Mouse (Mus musculus) heart, postnatal 0 days (tissue): ENCODE results near the gene Retreg1. TPM values are rescaled to one million over a fixed set of nuclear protein-coding genes. Genes with fewer than 3 reads are reported as not detected.
"Not testable (repeated sequence)": the region's sequence is repeated elsewhere in the genome, so short reads cannot be mapped to it uniquely, and the experiment has no call there.

Experiments used
- ATAC-seq: fragments of 200-750 bp; cut with Nextera tagmentation; 2 replicates; pipeline ENCODE4 v1.8.0; 2017; ENCODE audit warnings: low read depth, moderate number of reproducible peaks, moderate library complexity; ENCODE audit not compliant: insufficient read depth
- DNase-seq: peaks from one replicate; pipeline ENCODE4 v3.0.0-alpha.2; 2016; ENCODE audit warnings: low spot score
- H3K27ac ChIP-seq: fragments of 300-500 bp; sonication (generic); 2 replicates; pipeline ENCODE4 v1.5.1; 2014; ENCODE audit warnings: low read depth, mild to moderate bottlenecking
- H3K27me3 ChIP-seq: fragments of 300-500 bp; sonication (generic); 2 replicates; pipeline ENCODE4 v1.6.1; 2014; ENCODE audit warnings: low read length, mixed read lengths; ENCODE audit not compliant: control insufficient read depth, insufficient read depth
- H3K36me3 ChIP-seq: fragments of 300-500 bp; sonication (generic); replicated peaks from 2 replicates; pipeline ENCODE4 v1.6.1; 2014; ENCODE audit warnings: low read length, mixed read lengths; ENCODE audit not compliant: control insufficient read depth, insufficient read depth
- H3K4me1 ChIP-seq: fragments of 300-500 bp; sonication (generic); 2 replicates; pipeline ENCODE4 v1.6.1; 2014; ENCODE audit warnings: antibody characterized with exemption; ENCODE audit not compliant: control insufficient read depth, insufficient read depth
- H3K4me2 ChIP-seq: fragments of 300-500 bp; sonication (generic); 2 replicates; pipeline ENCODE4 v1.6.1; 2014; ENCODE audit warnings: low read depth, mild to moderate bottlenecking, low read length, moderate library complexity
- H3K4me3 ChIP-seq: fragments of 300-500 bp; sonication (generic); 2 replicates; pipeline ENCODE4 v1.5.1; 2014; ENCODE audit warnings: low read depth, low read length
- H3K9ac ChIP-seq: fragments of 300-500 bp; sonication (generic); replicated peaks from 2 replicates; pipeline ENCODE4 v1.6.1; 2014; ENCODE audit warnings: low read depth, low read length, mixed read lengths
- H3K9me3 ChIP-seq: fragments of 300-500 bp; sonication (generic); replicated peaks from 2 replicates; pipeline ENCODE4 v1.6.1; 2016; ENCODE audit warnings: low read length; ENCODE audit not compliant: control insufficient read depth
- CTCF ChIP-seq: IDR thresholded peaks from 2 replicates; pipeline ENCODE4 v1.5.1; 2016; ENCODE audit warnings: antibody characterized with exemption, control low read depth, low read depth
- EP300 ChIP-seq: IDR thresholded peaks from 2 replicates; pipeline ENCODE4 v1.6.1; 2016; ENCODE audit warnings: antibody characterized with exemption, low read depth
- WGBS: fragments of 180-500 bp; shearing (Covaris S2); extraction: QIAGEN DNeasy Blood & Tissue Kit; methylation state at CpG from one replicate; pipeline ENCODE4 v1.1.7; 2014; 5-methylcytosine and 5-hydroxymethylcytosine counted together
- polyA plus RNA-seq: library from polyadenylated mRNA; unstranded; fragments of >200 nt; fragmentation: Nextera tagmentation; extraction: Ambion mirVana; gene quantifications from 2 replicates; pipeline ENCODE4 v1.2.1, GENCODE M21; 2015
- total RNA-seq: library from RNA; depleted of rRNA; stranded (reverse); fragments of >200 nt; gene quantifications from 2 replicates; pipeline ENCODE4 v1.2.3, GENCODE M21; 2014; ENCODE audit warnings: low replicate concordance

The Retreg1 gene
- total and polyA plus RNA-seq, 2 experiments from 2014 or later: 141 to 157 TPM

DNA sequence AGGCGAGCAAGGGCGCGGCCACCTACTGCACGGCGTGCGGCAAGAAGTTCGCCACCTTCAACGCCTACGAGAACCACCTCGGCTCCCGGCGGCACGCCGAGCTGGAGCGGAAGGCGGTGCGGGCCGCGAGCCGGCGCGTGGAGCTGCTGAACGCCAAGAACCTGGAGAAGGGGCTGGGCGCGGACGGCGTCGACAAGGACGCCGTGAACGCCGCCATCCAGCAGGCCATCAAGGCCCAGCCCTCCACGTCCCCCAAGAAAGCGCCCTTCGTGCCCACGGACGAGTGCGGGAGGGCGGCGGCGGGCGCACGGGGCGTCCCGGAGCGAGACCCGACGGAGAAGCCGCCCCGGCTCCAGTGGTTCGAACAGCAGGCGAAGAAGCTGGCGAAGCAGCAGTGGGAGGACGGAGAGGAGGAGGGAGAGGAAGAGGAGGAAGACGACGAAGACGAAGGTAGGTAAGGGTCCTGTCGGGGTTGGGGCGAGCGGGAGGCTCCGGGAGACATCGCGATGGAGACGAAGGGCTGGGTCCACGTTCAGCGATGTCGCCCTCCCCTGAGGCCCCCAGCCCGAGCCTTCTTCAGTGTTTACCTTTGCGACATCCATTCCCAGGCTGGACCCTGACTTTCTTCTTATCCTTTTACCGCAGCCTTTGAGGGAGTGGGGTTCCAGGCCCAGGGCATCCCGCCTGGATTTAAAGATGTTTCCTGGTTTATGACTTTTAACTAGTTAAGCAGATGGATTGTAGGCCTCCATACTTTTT is 141.9 kb downstream of the Retreg1 start:
- peaks cover 23% of the 10 kb centered on the region for H3K36me3 ChIP-seq
- peak overlapping the region; percentile 96 for H3K27ac ChIP-seq
- H3K27me3 ChIP-seq: no peaks in the 10 kb centered on the region
- no peak for DNase-seq
- TF ChIP-seq CTCF (no peak), EP300 (no peak)
- H3K4me3 ChIP-seq: peak overlapping the region; percentile 100
- ATAC-seq: no peak
- no peaks in the 10 kb centered on the region for H3K9me3 ChIP-seq
- peak overlapping the region; percentile 98 for H3K9ac ChIP-seq
- H3K4me1 ChIP-seq: peaks cover 15% of the 10 kb centered on the region
- under 1% methylated on average over 62 of the region's 71 CpGs for WGBS
- peak overlapping the region; percentile 93 for H3K4me2 ChIP-seq

DNA sequence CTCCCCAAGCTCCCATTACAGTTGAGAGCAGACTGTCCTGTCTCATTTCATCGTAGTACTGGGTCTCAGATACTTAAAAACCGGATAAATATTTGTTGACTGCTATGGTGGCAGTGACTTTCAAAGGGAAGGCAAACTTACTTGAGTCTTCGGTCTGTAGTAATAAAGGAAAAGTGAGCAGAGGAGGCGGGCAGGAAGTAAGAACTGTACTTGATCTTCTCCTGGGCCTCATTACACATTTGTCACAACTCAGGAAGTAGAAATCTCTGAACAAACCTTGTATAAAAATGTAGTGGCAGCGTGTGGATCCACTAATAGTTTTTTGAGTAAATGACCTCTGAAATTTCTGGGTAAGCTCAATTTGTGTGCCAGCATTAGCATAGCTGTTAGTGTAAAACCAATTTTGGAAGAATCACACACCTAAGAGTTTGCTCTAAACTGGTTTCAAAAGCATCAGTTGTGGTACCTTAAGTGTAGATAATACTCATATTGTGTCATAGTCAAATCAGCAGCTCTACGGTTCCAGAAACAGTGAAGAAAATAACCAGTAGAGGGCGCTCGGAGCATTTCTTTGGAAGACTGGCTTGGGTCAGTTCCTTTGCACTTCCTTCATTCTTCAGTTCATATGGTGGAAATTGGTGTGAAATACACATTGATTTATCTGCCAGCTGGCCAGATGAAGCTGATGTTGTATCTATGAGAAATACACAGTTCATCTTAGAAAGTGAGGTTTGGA is 150.2 kb downstream of the Retreg1 start:
- Histone ChIP-seq H3K4me3 (no peak overlapping the region), H3K36me3 (peaks cover 63% of the 10 kb centered on the region), H3K9me3 (no peaks in the 10 kb centered on the region), H3K4me2 (no peak overlapping the region), H3K4me1 (no peaks in the 10 kb centered on the region), H3K27me3 (no peaks in the 10 kb centered on the region), H3K9ac (no peak overlapping the region), H3K27ac (no peak overlapping the region)
- no peak for ATAC-seq
- peak; percentile 22 for DNase-seq
- TF ChIP-seq CTCF: peak; percentile 58
- no peak for TF ChIP-seq EP300
- 52% methylated on average over 8 of the region's 8 CpGs for WGBS

DNA sequence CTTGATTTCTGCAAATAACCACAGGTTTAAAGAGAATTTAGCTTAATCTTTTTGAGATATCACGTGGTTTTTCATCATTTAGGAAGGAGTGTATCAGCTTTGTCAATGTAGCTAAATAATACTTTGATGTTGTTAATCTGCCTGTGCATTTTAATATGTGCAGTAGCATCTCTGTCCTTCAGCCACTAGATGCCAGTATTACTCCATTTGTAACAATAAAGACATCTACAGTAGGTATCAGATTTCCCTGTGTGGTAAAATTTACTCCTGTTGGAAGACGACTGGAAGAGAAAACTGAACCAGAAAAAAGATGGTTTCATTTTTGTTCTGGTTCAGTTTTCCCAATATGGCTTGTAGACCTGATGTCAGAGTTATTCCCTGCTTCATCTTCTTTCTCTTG is 152.5 kb downstream of the Retreg1 start:
- TF ChIP-seq CTCF (peak; percentile 75), EP300 (no peak)
- H3K36me3 ChIP-seq: peaks cover 52% of the 10 kb centered on the region

DNA sequence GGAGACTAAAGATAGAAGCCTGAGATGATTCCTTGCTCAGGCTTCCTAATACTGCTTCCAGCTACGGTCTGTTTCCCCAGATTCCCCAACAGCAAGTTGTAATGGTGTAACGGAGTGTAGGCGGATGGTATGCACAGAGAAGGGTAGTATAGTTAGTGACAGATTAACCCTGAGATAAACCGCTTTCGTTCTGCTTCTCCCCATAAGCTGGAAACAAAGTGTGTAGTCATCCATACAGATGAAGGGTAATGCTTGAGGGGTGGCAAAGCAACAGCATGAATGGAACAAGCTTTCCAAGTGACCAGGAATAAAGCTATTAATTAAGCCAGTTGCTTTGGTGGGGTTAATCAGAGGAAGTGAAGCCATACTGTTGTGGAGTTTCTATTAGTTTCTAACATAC is 156.6 kb downstream of the Retreg1 start:
- 77% methylated on average over 5 of the region's 5 CpGs for WGBS
- not testable (repeated sequence) for H3K4me1 ChIP-seq, H3K4me3 ChIP-seq, H3K9ac ChIP-seq, H3K9me3 ChIP-seq, H3K27ac ChIP-seq, ATAC-seq, H3K4me2 ChIP-seq, H3K27me3 ChIP-seq, DNase-seq
- peaks cover 26% of the 10 kb centered on the region for H3K36me3 ChIP-seq

More for the DNA sequence above, 152.5 kb downstream of the Retreg1 start:
- peak; percentile 24 for DNase-seq
- Histone ChIP-seq H3K27ac (no peak overlapping the region), H3K27me3 (no peaks in the 10 kb centered on the region), H3K4me3 (no peak overlapping the region), H3K4me2 (no peak overlapping the region), H3K9ac (no peak overlapping the region), H3K4me1 (no peaks in the 10 kb centered on the region), H3K9me3 (no peaks in the 10 kb centered on the region)
- ATAC-seq: no peak
- 46% methylated on average over 2 of the region's 2 CpGs for WGBS

DNA sequence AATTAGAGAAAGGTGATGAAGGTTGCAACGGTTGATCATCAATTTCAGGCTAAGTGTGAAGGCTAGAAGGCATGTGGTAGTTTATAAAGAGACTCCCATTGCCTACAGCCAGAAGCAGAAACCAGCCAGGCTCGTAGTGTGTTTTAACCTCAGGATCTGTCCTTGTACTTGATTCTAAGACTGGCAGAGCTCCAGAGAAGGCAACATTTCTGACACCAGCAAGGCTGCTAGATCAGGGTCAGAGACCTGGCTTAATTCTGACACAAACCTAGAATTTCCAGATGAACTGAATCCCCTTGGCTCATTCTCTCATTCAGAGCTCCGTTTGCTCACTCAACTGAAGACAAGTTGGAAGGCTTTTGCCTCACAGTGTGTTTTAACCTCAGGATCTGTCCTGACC is 165.6 kb downstream of the Retreg1 start:
- ATAC-seq: no peak
- WGBS: 69% methylated on average over 3 of the region's 3 CpGs
- H3K9ac ChIP-seq: no peak overlapping the region
- no peaks in the 10 kb centered on the region for H3K36me3 ChIP-seq
- H3K4me2 ChIP-seq: no peak overlapping the region
- DNase-seq: no peak
- H3K9me3 ChIP-seq: no peaks in the 10 kb centered on the region
- no peaks in the 10 kb centered on the region for H3K4me1 ChIP-seq
- no peaks in the 10 kb centered on the region for H3K27me3 ChIP-seq
- no peak for TF ChIP-seq CTCF
- no peak for TF ChIP-seq EP300
- H3K4me3 ChIP-seq: no peak overlapping the region
- H3K27ac ChIP-seq: no peak overlapping the region
